Comparison of ENCODE assay signal across 8 mouse cellular contexts in the genomic region with DNA sequence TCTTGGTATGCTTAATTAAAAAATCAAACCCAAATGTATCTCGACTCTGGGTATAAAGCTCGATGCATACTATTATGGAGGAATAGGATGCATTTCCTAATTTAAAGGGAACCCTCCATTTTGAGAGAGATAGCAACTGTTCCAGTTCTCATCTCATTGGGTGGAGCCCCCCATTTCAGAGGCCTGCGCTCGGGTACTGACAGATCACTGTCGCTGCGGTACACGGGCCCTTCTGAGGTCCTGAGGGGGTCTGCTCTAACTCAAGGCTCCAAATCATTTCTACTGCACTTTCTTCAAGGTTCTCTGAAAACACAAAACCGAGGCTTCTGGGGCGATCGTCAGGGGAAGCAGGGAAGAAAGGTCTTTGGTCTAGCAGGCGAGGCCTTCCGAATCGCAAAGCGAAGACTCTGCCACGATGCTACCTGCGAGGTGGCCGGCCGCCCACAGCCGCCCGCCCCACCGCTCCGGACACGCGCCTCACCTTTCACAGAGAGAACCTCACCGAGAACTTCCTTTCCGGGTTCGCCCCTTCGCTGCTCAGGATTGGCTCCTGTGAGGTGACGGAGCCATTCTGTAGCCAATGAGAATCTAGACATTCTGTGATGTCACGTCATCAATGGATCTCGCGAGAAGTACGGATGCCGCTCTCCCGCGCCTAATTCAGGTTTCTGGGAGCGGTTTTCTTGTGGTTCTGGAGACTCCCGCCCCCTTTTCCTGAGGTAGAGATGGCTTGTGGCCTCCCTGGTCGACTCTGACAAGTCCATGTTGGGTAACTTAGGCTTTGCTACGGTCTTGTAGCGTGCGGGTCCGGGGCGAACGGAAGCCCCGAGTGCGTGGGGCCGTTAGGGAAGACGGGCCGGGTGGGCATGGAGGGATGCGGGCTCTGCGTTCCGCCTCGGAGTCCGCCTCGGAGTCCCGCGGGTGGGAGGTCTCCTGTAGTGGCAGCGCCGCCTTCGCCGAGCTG. TPM values are rescaled to one million over a fixed set of nuclear protein-coding genes. Genes with fewer than 3 reads are reported as not detected.
DNase-seq lines count a peak whose midpoint lies in the region; ATAC-seq and TF ChIP-seq lines count a peak whose summit lies in the region.

A gene (plus strand): TSS at position 616 of the 964 bp plus-strand sequence.
A gene (minus strand): TSS at position 818 of the 964 bp plus-strand sequence.

- H3K4me1 ChIP-seq in embryonic facial prominence, embryonic 14.5 days (ENCODE audit: control insufficient read depth, insufficient read depth, low read length) = no peaks in the 10 kb centered on the region
- peaks cover 1% of the 10 kb centered on the region; the same call in 1 of the 2 replicates for H3K4me1 ChIP-seq in heart, adult 2 months (ENCODE audit: control insufficient read depth, insufficient read depth, low read length)
- no peaks in the 10 kb centered on the region for H3K4me1 ChIP-seq in limb, embryonic 13.5 days
- peaks cover 8% of the 10 kb centered on the region for H3K4me1 ChIP-seq in midbrain, embryonic 16.5 days (ENCODE audit: control insufficient read depth, insufficient read depth, low read length)

- H3K9me3 ChIP-seq in embryonic facial prominence, embryonic 14.5 days (ENCODE audit: control insufficient read depth, low read length) = no peaks in the 10 kb centered on the region
- no peaks in the 10 kb centered on the region for H3K9me3 ChIP-seq in limb, embryonic 13.5 days
- H3K9me3 ChIP-seq in midbrain, embryonic 16.5 days (replicated peaks; ENCODE audit: control insufficient read depth, low read length, poor library complexity, severe bottlenecking) = no peaks in the 10 kb centered on the region

- intact Hi-C loops in heart, adult 2 months (cut with DNase I) = loop anchor here (10.0 kb wide), 1 partner anchor 280 kb away; a partner anchor contains a TSS

- H3K36me3 ChIP-seq in embryonic facial prominence, embryonic 14.5 days (ENCODE audit: control insufficient read depth, insufficient read depth, low read length) = peaks cover 55% of the 10 kb centered on the region
- H3K36me3 ChIP-seq in heart, adult 2 months (ENCODE audit: control insufficient read depth, insufficient read depth, low read length) = no peaks in the 10 kb centered on the region; the same call in 1 of the 2 replicates
- peaks cover 40% of the 10 kb centered on the region for H3K36me3 ChIP-seq in limb, embryonic 13.5 days
- peaks cover 21% of the 10 kb centered on the region for H3K36me3 ChIP-seq in midbrain, embryonic 16.5 days (ENCODE audit: control insufficient read depth, insufficient read depth, low read length)

- under 1% methylated on average over 62 of the region's 62 CpGs for WGBS in embryonic facial prominence, embryonic 14.5 days
- under 1% methylated on average over 62 of the region's 62 CpGs for WGBS in heart, adult 2 months
- under 1% methylated on average over 62 of the region's 62 CpGs for WGBS in limb, embryonic 13.5 days
- WGBS in midbrain, embryonic 16.5 days = under 1% methylated on average over 62 of the region's 62 CpGs

- peak within 1 kb of the TSS; percentile 55 for H3K4me3 ChIP-seq in embryonic facial prominence, embryonic 14.5 days (ENCODE audit: low read depth, low read length)
- peak within 1 kb of the TSS; percentile 78 for H3K4me3 ChIP-seq in heart, adult 2 months
- peak within 1 kb of the TSS; percentile 74 for H3K4me3 ChIP-seq in limb, embryonic 13.5 days
- peak within 1 kb of the TSS; percentile 85 for H3K4me3 ChIP-seq in midbrain, embryonic 16.5 days (ENCODE audit: low read depth, low read length)

- ATAC-seq in embryonic facial prominence, embryonic 14.5 days (ENCODE audit: low read depth) = peak; percentile 100
- ATAC-seq in limb, embryonic 13.5 days (ENCODE audit: low FRiP score, low read depth) = peak; percentile 98
- peak; percentile 100 for ATAC-seq in midbrain, embryonic 16.5 days

- TF ChIP-seq CTCF in heart, adult 2 months (IDR thresholded peaks at IDR 0.05) = no peak

- H3K27me3 ChIP-seq in embryonic facial prominence, embryonic 14.5 days (replicated peaks; ENCODE audit: control insufficient read depth, insufficient read depth, low read length) = no peaks in the 10 kb centered on the region
- H3K27me3 ChIP-seq in heart, adult 2 months (ENCODE audit: control insufficient read depth, insufficient read depth, low read length) = no peaks in the 10 kb centered on the region
- no peaks in the 10 kb centered on the region for H3K27me3 ChIP-seq in limb, embryonic 13.5 days
- no peaks in the 10 kb centered on the region for H3K27me3 ChIP-seq in midbrain, embryonic 16.5 days (ENCODE audit: control insufficient read depth, insufficient read depth, low read depth, low read length)

- H3K9ac ChIP-seq in embryonic facial prominence, embryonic 14.5 days (ENCODE audit: low read depth, low read length) = peak within 1 kb of the TSS; percentile 78
- peak within 1 kb of the TSS; percentile 89 for H3K9ac ChIP-seq in heart, adult 2 months (ENCODE audit: low read depth, low read length)
- peak within 1 kb of the TSS; percentile 88 for H3K9ac ChIP-seq in limb, embryonic 13.5 days
- peak within 1 kb of the TSS; percentile 77 for H3K9ac ChIP-seq in midbrain, embryonic 16.5 days (ENCODE audit: low read depth, low read length)

- TF ChIP-seq EP300 in heart, adult 2 months (IDR thresholded peaks at IDR 0.05; ENCODE audit: insufficient read depth, low read depth, low read length) = no peak

- H3K27ac ChIP-seq in embryonic facial prominence, embryonic 14.5 days (replicated peaks; ENCODE audit: low read depth, low read length) = peak within 1 kb of the TSS; percentile 96
- peak within 1 kb of the TSS; percentile 97 for H3K27ac ChIP-seq in heart, adult 2 months
- peak within 1 kb of the TSS; percentile 98 for H3K27ac ChIP-seq in limb, embryonic 13.5 days
- H3K27ac ChIP-seq in midbrain, embryonic 16.5 days (ENCODE audit: low read length) = peak within 1 kb of the TSS; percentile 89

- TF ChIP-seq POLR2A in heart, adult 2 months (IDR thresholded peaks at IDR 0.05; ENCODE audit: insufficient read depth, low read depth, low read length) = peak; percentile 68

- H3K79me2 ChIP-seq in heart, adult 2 months (replicated peaks; ENCODE audit: control insufficient read depth, insufficient read depth, low read length) = no peaks in the 10 kb centered on the region

- DNase-seq in 3T3-L1 (ENCODE audit: low read depth, low spot score) = peak; percentile 98
- peak; percentile 65 to 81 for DNase-seq in adrenal gland, postnatal 4 days (ENCODE audit: low spot score in 2 of 2)
- DNase-seq in embryonic facial prominence, embryonic 14.5 days (ENCODE audit: low spot score) = peak; percentile 99
- DNase-seq in heart, adult 2 months = peak; percentile 89 to 93
- peak; percentile 95 to 96 for DNase-seq in kidney, adult 8-10 months
- DNase-seq in spleen, postnatal 10 days (ENCODE audit: low spot score in 2 of 2) = peak; percentile 93

- peak within 1 kb of the TSS; percentile 65 for H3K4me2 ChIP-seq in embryonic facial prominence, embryonic 14.5 days (ENCODE audit: low read depth, low read length)
- H3K4me2 ChIP-seq in limb, embryonic 13.5 days (replicated peaks) = peak within 1 kb of the TSS; percentile 86
- H3K4me2 ChIP-seq in midbrain, embryonic 16.5 days (ENCODE audit: low read length) = peak within 1 kb of the TSS; percentile 94

RNA-seq across cellular contexts. Expression of the first gene that starts in this region (rescaled TPM):
- total RNA-seq in adrenal gland, postnatal 4 days (2021) = 10 to 100 TPM; 25.8 to 31.3 TPM
- polyA plus RNA-seq in embryonic facial prominence, embryonic 14.5 days (2014; fragmentation: Nextera tagmentation; extraction: Ambion mirVana) = 19.9 and 20.8 TPM in 2 replicates
- total RNA-seq in heart, adult 2 months (2021) = 10 to 100 TPM in 1 of 2 experiments, 1 to 10 TPM in 1; 9.8 to 10.4 TPM
- polyA plus RNA-seq in heart, adult 2 months (2012; rRNA removed) = 2.8 and 7.0 TPM in 2 replicates
- polyA plus RNA-seq in limb, embryonic 13.5 days (2015; fragmentation: Nextera tagmentation; extraction: Ambion mirVana) = 23.7 and 28.4 TPM in 2 replicates
- 10.5 and 13.1 TPM in 2 replicates for polyA plus RNA-seq in midbrain, embryonic 16.5 days (2015; fragmentation: Nextera tagmentation; extraction: Ambion mirVana)

RNA-seq across cellular contexts. Expression of the second gene that starts in this region (rescaled TPM):
- total RNA-seq in adrenal gland, postnatal 4 days (2021) = 10 to 100 TPM; 21.0 to 21.2 TPM
- polyA plus RNA-seq in embryonic facial prominence, embryonic 14.5 days (2014; fragmentation: Nextera tagmentation; extraction: Ambion mirVana) = 42.3 and 45.9 TPM in 2 replicates
- 1 to 10 TPM; 5.3 to 7.6 TPM for total RNA-seq in heart, adult 2 months (2021)
- 3.9 and 6.9 TPM in 2 replicates for polyA plus RNA-seq in heart, adult 2 months (2012; rRNA removed)
- 44.4 and 46.7 TPM in 2 replicates for polyA plus RNA-seq in limb, embryonic 13.5 days (2015; fragmentation: Nextera tagmentation; extraction: Ambion mirVana)
- polyA plus RNA-seq in midbrain, embryonic 16.5 days (2015; fragmentation: Nextera tagmentation; extraction: Ambion mirVana) = 27.9 and 30.9 TPM in 2 replicates

Comparison
In these comparisons a context has a peak if more than half of its experiments do, and no peak if none do; other contexts are left out.
1. Peak in every context shown above with its lines: DNase-seq, ATAC-seq, H3K4me3 ChIP-seq and H3K27ac ChIP-seq.